Comparison of ENCODE assay signal across 8 mouse cellular contexts in genomic region chr17:45555452-45556106, GRCm38 (mm10). TPM values are rescaled to one million over a fixed set of nuclear protein-coding genes. Genes with fewer than 3 reads are reported as not detected.
DNase-seq lines count a peak whose midpoint lies in the region; ATAC-seq lines count a peak whose summit lies in the region.

TSS of gene Nfkbie (plus strand) at chr17:45555703.

- peak; percentile 66 for ATAC-seq in hindbrain, embryonic 12.5 days (ENCODE audit: low FRiP score)

- 0 out of 2 replicates have a peak within 1 kb of the TSS, but pooled peaks have one; percentile 12 for H3K27ac ChIP-seq in hindbrain, embryonic 12.5 days

- peak within 1 kb of the TSS; percentile 65 for H3K4me3 ChIP-seq in hindbrain, embryonic 12.5 days

- H3K36me3 ChIP-seq in hindbrain, embryonic 12.5 days: no peaks in the 10 kb centered on the region

- peaks cover 14% of the 10 kb centered on the region for H3K27me3 ChIP-seq in hindbrain, embryonic 12.5 days

- peak; percentile 99 for DNase-seq in Muller cell, postnatal 12 days (ENCODE audit: inconsistent ontology term)
- peak; percentile 98 to 99 for DNase-seq in cerebellum, postnatal 10 days
- peak; percentile 84 to 89 for DNase-seq in frontal cortex, postnatal 10 days (ENCODE audit: low spot score in 2 of 2)
- DNase-seq in layer of hippocampus, postnatal 25 days (ENCODE audit: extremely low spot score in 1 of 2, low spot score in 1 of 2): peak; percentile 74 to 77
- peak; percentile 98 for DNase-seq in lung, postnatal 36 days
- DNase-seq in retina, embryonic 14.5 days (ENCODE audit: low spot score): peak; percentile 95
- peak; percentile 100 for DNase-seq in thymus, postnatal 4 days

- peak within 1 kb of the TSS; percentile 96 for H3K4me2 ChIP-seq in hindbrain, embryonic 12.5 days (replicated peaks)

- peak within 1 kb of the TSS; percentile 78 for H3K9ac ChIP-seq in hindbrain, embryonic 12.5 days

- WGBS in hindbrain, embryonic 12.5 days: under 1% methylated on average over 45 of the region's 45 CpGs

- no peaks in the 10 kb centered on the region for H3K9me3 ChIP-seq in hindbrain, embryonic 12.5 days (replicated peaks)

- peaks cover 26% of the 10 kb centered on the region for H3K4me1 ChIP-seq in hindbrain, embryonic 12.5 days

RNA-seq across cellular contexts. Expression of gene Nfkbie, which starts in this region (rescaled TPM):
- 7.0 and 7.7 TPM in 2 replicates for polyA plus RNA-seq in hindbrain, embryonic 12.5 days (2016; fragmentation: Nextera tagmentation; extraction: Ambion mirVana)
- total RNA-seq in layer of hippocampus, postnatal 25 days (2021): 1 to 10 TPM; 2.6 to 3.2 TPM

Comparison
In these comparisons a context has a peak if more than half of its experiments do, and no peak if none do; other contexts are left out.
1. Peak in every context shown above with its lines: DNase-seq, ATAC-seq, H3K4me3 ChIP-seq and H3K27ac ChIP-seq.